Mouse (Mus musculus) cerebellum, adult 11-12 months (tissue): ENCODE measurements at regions not wholly inside any gene's neighbourhood (a gene's known extent, or its start where the extent isn't known, plus 50 kb on each side); places are given as distances from the start of the nearest gene placed in this dataset.

Experiments used
- DNase-seq: peaks from one replicate; pipeline ENCODE4 v3.0.0; 2022

DNA sequence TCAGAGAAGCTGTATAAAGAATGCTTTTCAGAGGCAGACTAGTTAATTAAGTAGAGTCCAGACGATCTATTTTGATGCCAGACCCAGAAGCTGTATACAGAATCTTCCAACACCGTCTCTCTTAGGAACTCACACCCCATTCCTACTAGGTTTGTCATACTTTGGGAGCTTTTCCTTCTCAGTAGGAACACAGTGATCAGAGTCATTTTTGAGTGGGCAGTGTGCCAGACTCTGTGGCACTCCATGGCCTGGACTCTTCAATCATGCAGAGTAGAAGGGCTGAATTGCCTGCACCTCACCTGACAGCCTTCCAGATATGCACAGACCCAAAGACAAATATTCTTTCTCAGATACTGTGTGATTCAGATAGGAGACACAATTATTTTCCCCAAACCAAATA, 101.2 kb downstream of the Uchl5 start:
- no peak for DNase-seq

DNA sequence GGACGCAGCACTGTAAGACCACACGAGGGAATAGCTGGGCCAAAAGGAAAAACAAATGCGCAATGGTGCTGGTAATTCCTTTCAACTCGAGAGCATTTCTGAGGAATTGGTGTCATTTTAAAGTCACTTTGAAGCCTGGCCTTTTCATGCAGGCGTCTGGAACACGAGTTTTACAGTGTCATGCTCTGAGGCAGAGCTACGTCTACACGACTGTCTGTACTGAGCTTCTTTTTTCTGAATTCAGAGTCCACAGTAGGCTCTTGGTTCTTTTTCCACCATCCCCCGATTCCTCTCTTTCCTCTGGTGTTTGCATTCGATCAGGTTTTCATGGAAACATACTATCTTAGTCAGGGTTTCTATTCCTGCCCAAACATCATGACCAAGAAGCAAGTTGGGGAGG, 83.2 kb downstream of the Uchl5 start:
- no peak for DNase-seq

GRCm38 (mm10) chr1:143858532-143858931, 81.5 kb downstream of the Uchl5 start:
- no peak for DNase-seq
